Mouse (Mus musculus): ENCODE measurements around the gene Cnih3.

DNA sequence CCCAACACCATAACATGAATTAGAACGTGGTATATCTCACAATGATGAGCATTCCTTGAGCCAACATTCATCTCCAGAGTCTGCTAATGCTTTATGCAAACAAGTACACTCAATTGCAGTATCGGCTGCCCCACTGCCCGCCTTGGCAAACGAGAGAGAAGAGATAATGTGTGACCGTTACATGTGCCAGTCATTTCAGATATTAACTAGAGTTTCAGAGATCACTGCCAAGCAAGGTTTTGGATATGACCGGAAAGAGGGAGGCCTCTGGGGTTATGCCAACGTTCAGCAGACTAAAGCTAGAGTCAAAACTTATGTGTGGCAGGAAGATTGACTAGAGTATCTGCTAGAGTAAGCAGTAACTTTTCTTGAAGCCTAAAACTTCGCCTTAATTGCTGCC, 123.7 kb downstream of the Cnih3 start:
- TF ChIP-seq CTCF (IDR thresholded peaks at IDR 0.05; ENCODE audit: low read depth, low read length), result no peak
- no peak for TF ChIP-seq EP300 (IDR thresholded peaks at IDR 0.05; ENCODE audit: insufficient read depth, low read depth, low read length)
- no peak for TF ChIP-seq POLR2A (IDR thresholded peaks at IDR 0.05; ENCODE audit: insufficient read depth, low read length)

Measured in ES-Bruce4 (cell line).